Mouse (Mus musculus): ENCODE measurements around the gene Adamtsl2.

DNA sequence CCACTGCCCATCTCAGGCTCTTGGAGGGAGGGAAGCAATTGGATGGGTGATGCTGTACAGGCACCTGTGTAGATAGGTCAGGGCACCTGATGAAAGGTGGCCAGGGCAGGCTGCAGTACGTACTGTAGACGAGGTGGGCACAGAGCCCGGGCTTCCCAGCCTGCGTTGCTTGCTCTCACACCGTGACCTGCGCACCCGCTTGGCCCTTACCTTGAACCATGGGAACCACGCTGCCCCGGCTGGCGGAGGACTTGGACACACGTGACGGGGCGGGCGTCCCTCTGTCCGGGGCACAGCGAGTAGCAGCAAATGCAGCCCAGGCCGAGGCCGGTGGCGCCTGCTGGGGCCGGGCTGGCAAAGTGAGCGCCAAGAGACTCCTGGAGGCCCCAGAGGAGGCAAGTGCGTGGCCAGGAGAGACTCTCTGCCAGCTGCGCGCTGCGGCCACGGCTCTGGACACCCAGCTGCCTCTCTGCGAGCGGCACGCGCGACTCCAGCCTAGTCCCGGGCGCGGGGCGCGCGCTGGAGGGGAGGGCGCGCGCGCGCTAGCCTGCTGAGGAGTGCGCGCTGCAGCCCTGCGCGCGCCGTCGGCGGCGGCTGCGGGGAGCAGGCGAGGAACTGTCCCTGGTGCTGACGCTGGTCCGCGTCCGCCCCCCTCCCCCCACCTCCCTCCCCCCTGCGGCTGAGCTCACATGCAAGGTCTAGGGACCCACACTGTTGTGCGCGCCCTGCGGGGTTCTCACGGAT is 62.9 kb downstream of the Adamtsl2 start, which contains the start of gene Fam163b:
- TF ChIP-seq MAFK (IDR thresholded peaks at IDR 0.05; ENCODE audit: insufficient replicate concordance, low read length) = no peak
- TF ChIP-seq NELFE (IDR thresholded peaks at IDR 0.05; ENCODE audit: low read depth, low read length) = no peak
- no peak for TF ChIP-seq RCOR1 (conservative IDR thresholded peaks at IDR 0.05; ENCODE audit: low read depth, low read length)
- no peak for TF ChIP-seq POLR2A (IDR thresholded peaks at IDR 0.05; ENCODE audit: low read depth, low read length)

Data from CH12.LX (cell line).